Mouse (Mus musculus): ENCODE results near the gene Frmd4b. TPM values are rescaled to one million over a fixed set of nuclear protein-coding genes. Genes with fewer than 3 reads are reported as not detected.
A peak's percentile ranks its signal among the peaks of the same experiment; 100 is the strongest.

Gene Frmd4b
- total and polyA plus RNA-seq, 3 experiments, result 7.3 to 18.1 (median 11.9) TPM

DNA sequence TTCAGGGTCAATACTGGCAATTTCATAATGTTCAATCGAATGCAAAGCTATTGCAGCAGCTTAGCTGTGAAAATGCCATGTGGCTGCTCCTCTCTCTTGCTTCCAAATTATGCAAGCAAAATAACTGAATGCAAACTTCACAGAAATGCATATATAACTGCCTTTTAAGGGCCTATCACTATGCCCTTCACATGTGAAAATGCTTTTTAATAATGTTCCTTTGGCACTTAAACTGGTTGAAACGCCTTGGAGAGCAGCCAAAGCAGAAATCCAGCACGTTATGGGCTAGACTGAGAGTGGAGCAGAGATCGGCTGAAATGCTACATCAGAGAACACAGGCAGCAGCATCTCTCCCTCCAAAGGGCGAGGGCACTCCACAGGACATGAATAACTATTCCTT, 4.9 kb upstream of the Frmd4b start:
- no peaks in the 10 kb centered on the region for H3K79me2 ChIP-seq (replicated peaks; ENCODE audit: control insufficient read depth, insufficient read depth, low read length)
- no peak for TF ChIP-seq POLR2A (IDR thresholded peaks at IDR 0.05; ENCODE audit: insufficient read depth, low read depth, low read length)
- TF ChIP-seq EP300 (IDR thresholded peaks at IDR 0.05; ENCODE audit: insufficient read depth, low read depth, low read length), result no peak
- no peak for TF ChIP-seq CTCF (IDR thresholded peaks at IDR 0.05)
- H3K27me3 ChIP-seq (ENCODE audit: control insufficient read depth, insufficient read depth, low read length), result no peaks in the 10 kb centered on the region; the same call in 1 of the 2 replicates
- no peaks in the 10 kb centered on the region for H3K36me3 ChIP-seq (ENCODE audit: control insufficient read depth, insufficient read depth, low read length)
- no peaks in the 10 kb centered on the region for H3K4me1 ChIP-seq (ENCODE audit: control insufficient read depth, insufficient read depth, low read length)
- DNase-seq, result no peak
- no peak overlapping the region for H3K27ac ChIP-seq
- intact Hi-C loops (cut with DNase I), result no loop called here
- no peak overlapping the region for H3K4me3 ChIP-seq
- WGBS, result 62% methylated on average over 5 of the region's 5 CpGs
- no peak overlapping the region for H3K9ac ChIP-seq (ENCODE audit: low read depth, low read length)

- intact Hi-C loops (cut with DNase I), result loop anchor here (5.0 kb wide), 2 partner anchors 90 to 120 kb away; no protein-coding TSS in a partner anchor
- 30% methylated on average over 7 of the region's 7 CpGs for WGBS
- Histone ChIP-seq H3K4me1 (ENCODE audit: control insufficient read depth, insufficient read depth, low read length) (no peaks in the 10 kb centered on the region; the same call in 1 of the 2 replicates), H3K9ac (ENCODE audit: low read depth, low read length) (no peak overlapping the region), H3K4me3 (peak overlapping the region; percentile 65), H3K36me3 (ENCODE audit: control insufficient read depth, insufficient read depth, low read length) (no peaks in the 10 kb centered on the region), H3K27me3 (ENCODE audit: control insufficient read depth, insufficient read depth, low read length) (no peaks in the 10 kb centered on the region; the same call in 1 of the 2 replicates), H3K79me2 (replicated peaks; ENCODE audit: control insufficient read depth, insufficient read depth, low read length) (no peaks in the 10 kb centered on the region), H3K27ac (no peak overlapping the region)
- DNase-seq, result no peak
- TF ChIP-seq POLR2A (IDR thresholded peaks at IDR 0.05; ENCODE audit: insufficient read depth, low read depth, low read length), result no peak
- no peak for TF ChIP-seq EP300 (IDR thresholded peaks at IDR 0.05; ENCODE audit: insufficient read depth, low read depth, low read length)
- TF ChIP-seq CTCF (IDR thresholded peaks at IDR 0.05), result no peak
These were observed 433 bp upstream of the Frmd4b start for GRCm38 (mm10) chr6:97617774-97618173.

DNA sequence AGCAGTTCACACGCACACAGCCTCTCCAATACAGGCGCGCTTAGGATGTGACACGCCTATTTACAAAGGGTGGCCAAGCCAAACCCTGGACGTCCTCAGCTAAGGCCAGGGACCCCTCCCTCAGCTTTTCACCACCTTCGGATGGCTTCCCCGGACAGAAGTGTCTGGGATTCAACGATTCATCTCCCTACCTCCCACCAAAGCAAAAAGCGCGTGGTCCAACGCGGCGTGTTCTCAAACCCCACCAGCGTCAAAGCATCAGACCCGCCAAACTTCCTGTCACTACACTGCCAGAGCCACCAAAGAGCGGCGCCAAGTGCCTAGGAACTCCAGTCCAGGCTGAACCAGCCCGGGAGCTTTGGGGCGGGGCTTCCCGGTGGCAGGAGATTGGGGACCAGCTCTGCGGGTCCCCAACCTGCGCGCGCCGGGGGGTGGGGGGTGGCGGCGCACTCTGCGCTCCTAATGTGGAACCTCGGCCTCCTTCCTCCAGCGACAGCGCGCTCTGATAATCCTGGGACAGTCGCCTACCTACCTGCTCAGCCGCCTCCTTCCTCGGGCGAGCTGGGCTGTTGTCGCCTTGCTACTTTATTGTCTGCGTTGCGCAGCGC, 579 bp downstream of the Frmd4b start:
- under 1% methylated on average over 40 of the region's 40 CpGs for WGBS
- peak overlapping the region; percentile 49 for H3K27ac ChIP-seq
- no peak for TF ChIP-seq EP300 (IDR thresholded peaks at IDR 0.05; ENCODE audit: insufficient read depth, low read depth, low read length)
- TF ChIP-seq CTCF (IDR thresholded peaks at IDR 0.05), result no peak
- TF ChIP-seq POLR2A (IDR thresholded peaks at IDR 0.05; ENCODE audit: insufficient read depth, low read depth, low read length), result no peak
- no peaks in the 10 kb centered on the region; the same call in 1 of the 2 replicates for H3K4me1 ChIP-seq (ENCODE audit: control insufficient read depth, insufficient read depth, low read length)
- intact Hi-C loops (cut with DNase I), result loop anchor here (5.0 kb wide), 2 partner anchors 89 to 121 kb away; no protein-coding TSS in a partner anchor
- peak overlapping the region; percentile 23 for H3K9ac ChIP-seq (ENCODE audit: low read depth, low read length)
- H3K79me2 ChIP-seq (replicated peaks; ENCODE audit: control insufficient read depth, insufficient read depth, low read length), result no peaks in the 10 kb centered on the region
- DNase-seq, result peak; percentile 53 to 56
- no peaks in the 10 kb centered on the region for H3K36me3 ChIP-seq (ENCODE audit: control insufficient read depth, insufficient read depth, low read length)
- H3K27me3 ChIP-seq (ENCODE audit: control insufficient read depth, insufficient read depth, low read length), result no peaks in the 10 kb centered on the region
- H3K4me3 ChIP-seq, result peak overlapping the region; percentile 65

- peak overlapping the region; percentile 65 for H3K4me3 ChIP-seq
- no peaks in the 10 kb centered on the region; the same call in 1 of the 2 replicates for H3K4me1 ChIP-seq (ENCODE audit: control insufficient read depth, insufficient read depth, low read length)
- no peaks in the 10 kb centered on the region for H3K27me3 ChIP-seq (ENCODE audit: control insufficient read depth, insufficient read depth, low read length)
- WGBS, result 5% methylated on average over 16 of the region's 16 CpGs
- H3K27ac ChIP-seq, result peak overlapping the region; percentile 1; the same call in 1 of the 2 replicates
- no peak overlapping the region for H3K9ac ChIP-seq (ENCODE audit: low read depth, low read length)
- intact Hi-C loops (cut with DNase I), result loop anchor here (5.0 kb wide), 2 partner anchors 89 to 121 kb away; no protein-coding TSS in a partner anchor
- no peak for TF ChIP-seq EP300 (IDR thresholded peaks at IDR 0.05; ENCODE audit: insufficient read depth, low read depth, low read length)
- no peak for TF ChIP-seq CTCF (IDR thresholded peaks at IDR 0.05)
- TF ChIP-seq POLR2A (IDR thresholded peaks at IDR 0.05; ENCODE audit: insufficient read depth, low read depth, low read length), result no peak
- H3K79me2 ChIP-seq (replicated peaks; ENCODE audit: control insufficient read depth, insufficient read depth, low read length), result no peaks in the 10 kb centered on the region
- H3K36me3 ChIP-seq (ENCODE audit: control insufficient read depth, insufficient read depth, low read length), result no peaks in the 10 kb centered on the region
- DNase-seq, result peak; percentile 11 to 21
These were observed 1.4 kb downstream of the Frmd4b start for GRCm38 (mm10) chr6:97615901-97616461.

GRCm38 (mm10) chr6:97614179-97614578, 3.2 kb downstream of the Frmd4b start:
- Histone ChIP-seq H3K4me1 (ENCODE audit: control insufficient read depth, insufficient read depth, low read length) (no peaks in the 10 kb centered on the region; the same call in 1 of the 2 replicates), H3K4me3 (no peak overlapping the region), H3K27ac (no peak overlapping the region), H3K36me3 (ENCODE audit: control insufficient read depth, insufficient read depth, low read length) (no peaks in the 10 kb centered on the region), H3K9ac (ENCODE audit: low read depth, low read length) (no peak overlapping the region), H3K27me3 (ENCODE audit: control insufficient read depth, insufficient read depth, low read length) (no peaks in the 10 kb centered on the region), H3K79me2 (replicated peaks; ENCODE audit: control insufficient read depth, insufficient read depth, low read length) (no peaks in the 10 kb centered on the region)
- intact Hi-C loops (cut with DNase I), result no loop called here
- no peak for DNase-seq
- TF ChIP-seq POLR2A (IDR thresholded peaks at IDR 0.05; ENCODE audit: insufficient read depth, low read depth, low read length) (no peak), EP300 (IDR thresholded peaks at IDR 0.05; ENCODE audit: insufficient read depth, low read depth, low read length) (no peak), CTCF (IDR thresholded peaks at IDR 0.05) (no peak)

- no peaks in the 10 kb centered on the region for H3K79me2 ChIP-seq (replicated peaks; ENCODE audit: control insufficient read depth, insufficient read depth, low read length)
- intact Hi-C loops (cut with DNase I), result no loop called here
- WGBS, result 94% methylated on average over 5 of the region's 5 CpGs
- DNase-seq, result no peak
- H3K4me1 ChIP-seq (ENCODE audit: control insufficient read depth, insufficient read depth, low read length), result no peaks in the 10 kb centered on the region; the same call in 1 of the 2 replicates
- H3K4me3 ChIP-seq, result no peak overlapping the region
- no peaks in the 10 kb centered on the region for H3K36me3 ChIP-seq (ENCODE audit: control insufficient read depth, insufficient read depth, low read length)
- H3K27me3 ChIP-seq (ENCODE audit: control insufficient read depth, insufficient read depth, low read length), result no peaks in the 10 kb centered on the region
- TF ChIP-seq POLR2A (IDR thresholded peaks at IDR 0.05; ENCODE audit: insufficient read depth, low read depth, low read length), result no peak
- no peak for TF ChIP-seq CTCF (IDR thresholded peaks at IDR 0.05)
- TF ChIP-seq EP300 (IDR thresholded peaks at IDR 0.05; ENCODE audit: insufficient read depth, low read depth, low read length), result no peak
- no peak overlapping the region for H3K27ac ChIP-seq
- H3K9ac ChIP-seq (ENCODE audit: low read depth, low read length), result no peak overlapping the region
These were observed 4.5 kb downstream of the Frmd4b start for GRCm38 (mm10) chr6:97612861-97613260.
